Mouse (Mus musculus) CH12.LX (cell line): ENCODE results near the gene Tbc1d2. TPM values are rescaled to one million over a fixed set of nuclear protein-coding genes. Genes with fewer than 3 reads are reported as not detected.
A peak's percentile ranks its signal among the peaks of the same experiment; 100 is the strongest.

Experiments
- DNase-seq: peaks from one replicate; pipeline ENCODE4 v3.0.0-alpha.2; 2013; ENCODE audit errors: extremely low read depth
- H3K27ac ChIP-seq: 2 replicates; pipeline ENCODE4 v1.5.1; 2012; ENCODE audit warnings: low read depth, mild to moderate bottlenecking, control low read depth, moderate library complexity; ENCODE audit not compliant: insufficient read depth
- H3K27me3 ChIP-seq: replicated peaks from 2 replicates; pipeline ENCODE3; 2012; ENCODE audit warnings: inconsistent platforms
- H3K36me3 ChIP-seq, 2 experiments: replicated peaks in 1 of 2; 2 replicates each; pipeline versions ENCODE3 to v1.6.1; 2012; ENCODE audit warnings: inconsistent platforms in 1 of 2, low read length in 1 of 2, mild to moderate bottlenecking in 1 of 2, mixed read lengths in 1 of 2, moderate library complexity in 1 of 2; ENCODE audit not compliant: control insufficient read depth in 1 of 2, insufficient read depth in 1 of 2
- H3K4me1 ChIP-seq, 2 experiments: 2 replicates each; pipeline ENCODE4 v1.6.1; 2012; ENCODE audit warnings: inconsistent platforms in 1 of 2, moderate library complexity in 1 of 2; ENCODE audit not compliant: insufficient read depth in 2 of 2, control insufficient read depth in 1 of 2
- H3K4me2 ChIP-seq: 2 replicates; pipeline ENCODE4 v1.6.1; 2012; ENCODE audit warnings: low read depth, mild to moderate bottlenecking, control low read depth; ENCODE audit not compliant: poor library complexity, insufficient read depth, severe bottlenecking
- H3K4me3 ChIP-seq, 3 experiments: fragments of 150-350 bp in 1 of 3; sonication (generic) in 1 of 3; replicated peaks in 1 of 3; 2 replicates each; pipeline versions ENCODE3 to v1.5.1; 2011 to 2012; ENCODE audit warnings: low read depth in 2 of 3, low read length in 2 of 3, mild to moderate bottlenecking in 2 of 3, moderate library complexity in 2 of 3, control low read depth in 1 of 3, improper control_type of control experiment in 1 of 3, inconsistent platforms in 1 of 3, mixed read lengths in 1 of 3; ENCODE audit not compliant: poor library complexity in 1 of 3
- H3K79me2 ChIP-seq: replicated peaks from 2 replicates; pipeline ENCODE4 v1.6.1; 2012; ENCODE audit warnings: mild to moderate bottlenecking, moderate library complexity; ENCODE audit not compliant: control insufficient read depth, poor library complexity, insufficient read depth, severe bottlenecking; ENCODE audit errors: extremely low read depth
- H3K9ac ChIP-seq: 2 replicates; pipeline ENCODE4 v1.6.1; 2012; ENCODE audit warnings: low read depth, mild to moderate bottlenecking, control low read depth, moderate library complexity; ENCODE audit not compliant: insufficient read depth
- H3K9me3 ChIP-seq: replicated peaks from 2 replicates; pipeline ENCODE3; 2012; ENCODE audit warnings: low read length, inconsistent platforms, mixed read lengths
- CTCF ChIP-seq, 2 experiments: IDR thresholded peaks in 1 of 2; conservative IDR thresholded peaks in 1 of 2; 2 replicates each; pipeline ENCODE4 v1.5.1; 2011 to 2012; ENCODE audit warnings: low read depth in 2 of 2, low read length in 2 of 2, improper control_type of control experiment in 1 of 2, inconsistent platforms in 1 of 2, mild to moderate bottlenecking in 1 of 2, moderate library complexity in 1 of 2
- ETS1 ChIP-seq: conservative IDR thresholded peaks from 2 replicates; pipeline ENCODE4 v1.6.1; 2012; ENCODE audit warnings: low read depth, mild to moderate bottlenecking, inconsistent platforms, low read length, improper control_type of control experiment, moderate library complexity
- HCFC1 ChIP-seq: IDR thresholded peaks from 2 replicates; pipeline ENCODE4 v1.6.1; 2012; ENCODE audit warnings: low read depth, mild to moderate bottlenecking, inconsistent platforms, low read length, improper control_type of control experiment
- KAT2A ChIP-seq: IDR thresholded peaks from 2 replicates; pipeline ENCODE4 v1.6.1; 2012; ENCODE audit warnings: low read length, improper control_type of control experiment, inconsistent platforms; ENCODE audit not compliant: insufficient replicate concordance
- MAZ ChIP-seq: IDR thresholded peaks from 2 replicates; pipeline ENCODE4 v1.6.1; 2012; ENCODE audit warnings: low read depth, mild to moderate bottlenecking, inconsistent platforms, low read length, improper control_type of control experiment, moderate library complexity
- PAX5 ChIP-seq: IDR thresholded peaks from 2 replicates; pipeline ENCODE4 v1.6.1; 2012; ENCODE audit warnings: low read length, inconsistent platforms, mixed read lengths
- RCOR1 ChIP-seq: conservative IDR thresholded peaks from 2 replicates; pipeline ENCODE4 v1.6.1; 2012; ENCODE audit warnings: low read depth, mild to moderate bottlenecking, inconsistent platforms, low read length, improper control_type of control experiment
- USF2 ChIP-seq: conservative IDR thresholded peaks from 2 replicates; pipeline ENCODE4 v1.6.1; 2011; ENCODE audit warnings: low read depth, low read length, improper control_type of control experiment
- ZMIZ1 ChIP-seq: IDR thresholded peaks from 2 replicates; pipeline ENCODE4 v1.6.1; 2012; ENCODE audit warnings: low read depth, mild to moderate bottlenecking, inconsistent platforms, low read length, improper control_type of control experiment
- dilution Hi-C: fragments of 300-500 bp; cut with MboI; formaldehyde crosslinking; loops from 2 replicates; pipeline ENCODE4 v1.14.3; 2020; ENCODE audit warnings: low sequenced_read_pairs; ENCODE audit not compliant: extremely low pct_unique_long_range_greater_than_20kb, extremely low pct_ligation_motif_present
- in situ Hi-C: fragments of 300-500 bp; cut with MboI; formaldehyde crosslinking; loops from 3 replicates; pipeline ENCODE4 v1.14.3; 2019; ENCODE audit warnings: low sequenced_read_pairs, low pct_ligation_motif_present, low pct_unique_long_range_greater_than_20kb, mixed read lengths
- polyA plus RNA-seq: library from polyadenylated mRNA; unstranded; fragments of >175 nt; gene quantifications from 2 replicates; pipeline ENCODE4 v1.2.1, GENCODE M21; 2012; ENCODE audit warnings: low read depth; ENCODE audit not compliant: insufficient read length
- total RNA-seq, 2 experiments: library from RNA; depleted of rRNA; stranded (reverse); fragments of 300-350 nt in 1 of 2; fragments of >200 nt in 1 of 2; gene quantifications; 2 replicates each; pipeline ENCODE4 v1.2.3; 2012 to 2014

Gene Tbc1d2
- total and polyA plus RNA-seq, 3 experiments, result 0.12 to 1.1 (median 0.29) TPM

GRCm38 (mm10) chr4:46623007-46623406, 27.0 kb downstream of the Tbc1d2 start:
- dilution Hi-C loops, result no loop called here
- Histone ChIP-seq H3K27me3 (peaks cover 2% of the 10 kb centered on the region), H3K9me3 (no peaks in the 10 kb centered on the region), H3K4me2 (no peak overlapping the region), H3K36me3 (no peaks in the 10 kb centered on the region), H3K4me3 (no peak overlapping the region)
- DNase-seq, result no peak
- TF ChIP-seq MAZ (no peak), KAT2A (no peak), RCOR1 (no peak), CTCF (conservative IDR thresholded peaks at IDR 0.05 in 1 of 2, IDR thresholded peaks at IDR 0.05 in 1 of 2; ENCODE audit: low read depth in 2 of 2, low read length in 2 of 2) (no peak), USF2 (no peak)
- TF ChIP-seq, all 38 proteins: peak for 0
- no peaks in the 10 kb centered on the region for H3K79me2 ChIP-seq
- in situ Hi-C loops, result no loop called here
- H3K9ac ChIP-seq, result no peak overlapping the region
- peaks cover 2 to 11% of the 10 kb centered on the region in 2 experiments for H3K4me1 ChIP-seq
- no peak overlapping the region for H3K27ac ChIP-seq

GRCm38 (mm10) chr4:46620946-46621345, 29.1 kb downstream of the Tbc1d2 start:
- H3K9me3 ChIP-seq, result no peaks in the 10 kb centered on the region

GRCm38 (mm10) chr4:46620330-46620729, 29.7 kb downstream of the Tbc1d2 start:
- Histone ChIP-seq H3K27me3 (peaks cover 7% of the 10 kb centered on the region), H3K27ac (no peak overlapping the region), H3K36me3 (no peaks in the 10 kb centered on the region), H3K4me1 (peaks cover 5 to 8% of the 10 kb centered on the region in 2 experiments), H3K4me3 (no peak overlapping the region), H3K4me2 (no peak overlapping the region), H3K9me3 (no peaks in the 10 kb centered on the region), H3K9ac (no peak overlapping the region), H3K79me2 (no peaks in the 10 kb centered on the region)
- TF ChIP-seq ETS1 (no peak), CTCF (conservative IDR thresholded peaks at IDR 0.05 in 1 of 2, IDR thresholded peaks at IDR 0.05 in 1 of 2; ENCODE audit: low read depth in 2 of 2, low read length in 2 of 2) (peak in 1 of 2 experiments; percentile 33; a peak in 2 of 4 replicates)
- DNase-seq, result no peak
- in situ Hi-C loops (no loop called here), dilution Hi-C loops (no loop called here)

More at GRCm38 (mm10) chr4:46620946-46621345, 29.1 kb downstream of the Tbc1d2 start:
- TF ChIP-seq PAX5, result no peak
- no peak for TF ChIP-seq ZMIZ1
- TF ChIP-seq HCFC1, result no peak
- Histone ChIP-seq H3K4me1 (peaks cover 5 to 9% of the 10 kb centered on the region in 2 experiments), H3K9ac (no peak overlapping the region), H3K79me2 (no peaks in the 10 kb centered on the region), H3K4me3 (no peak overlapping the region), H3K36me3 (no peaks in the 10 kb centered on the region), H3K27ac (no peak overlapping the region), H3K4me2 (no peak overlapping the region), H3K27me3 (peaks cover 4% of the 10 kb centered on the region)
- dilution Hi-C loops (no loop called here), in situ Hi-C loops (no loop called here)
- DNase-seq, result no peak
